Mouse (Mus musculus) left cerebral cortex, adult 18-20 months (tissue): Measurements from ENCODE around the gene Stx5a. TPM values are rescaled to one million over a fixed set of nuclear protein-coding genes. Genes with fewer than 3 reads are reported as not detected.
A peak's percentile ranks its signal among the peaks of the same experiment; 100 is the strongest.

Experiments
- DNase-seq, 2 experiments: peaks; one replicate each; pipeline ENCODE4 v3.0.0; 2021 to 2022; ENCODE audit warnings: low spot score in 2 of 2, mixed read lengths in 1 of 2
- total RNA-seq, 2 experiments: library from RNA; stranded (reverse); gene quantifications; 2 replicates each; pipeline ENCODE4 v1.2.3; 2021

The Stx5a gene
- total RNA-seq, 2 experiments from 2014 or later: 70.1 to 72.7 TPM

DNA sequence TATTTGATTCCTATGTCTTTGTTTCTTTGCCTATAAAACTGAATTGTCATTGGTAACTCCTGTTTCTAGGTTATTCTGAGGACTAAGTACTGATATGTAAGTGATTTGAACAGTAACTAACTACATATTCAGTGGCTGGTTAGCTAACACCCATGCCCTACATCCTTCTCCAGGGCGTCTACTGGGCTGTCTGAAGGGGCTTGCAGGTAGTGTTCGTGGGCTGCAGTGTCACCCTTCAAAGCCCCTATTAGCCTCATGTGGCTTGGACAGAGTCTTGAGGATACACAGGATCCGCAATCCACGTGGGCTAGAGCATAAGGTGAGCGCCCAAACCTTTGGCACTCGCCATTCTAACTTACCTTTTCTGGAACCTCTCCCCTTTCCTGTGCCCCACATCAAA lies 1.6 kb upstream of the Stx5a start:
- no peak for DNase-seq

DNA sequence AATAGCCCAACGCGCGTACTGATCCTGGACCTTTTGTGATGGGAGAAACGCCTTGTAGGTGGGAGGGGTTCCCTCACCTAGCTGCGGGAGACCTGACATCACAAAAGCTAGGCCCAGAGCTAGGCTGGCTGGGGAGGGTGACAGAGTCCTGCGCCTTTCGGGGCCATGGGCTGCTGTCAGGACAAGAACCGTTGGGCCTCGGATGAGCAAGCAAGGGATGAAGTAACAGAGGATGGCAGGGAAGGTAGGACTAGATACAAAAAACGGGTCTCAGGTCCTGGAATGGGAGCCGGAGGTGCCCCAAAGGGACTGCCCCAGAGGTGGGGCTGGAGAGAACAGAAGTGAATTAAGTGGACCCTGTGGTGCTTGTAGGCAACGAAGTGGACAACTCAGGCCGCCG lies 610 bp upstream of the Stx5a start, which contains the start of gene 1700092M07Rik:
Gene 1700092M07Rik (plus strand): TSS at position 116 of the 400 bp plus-strand sequence.
- no peak for DNase-seq

DNA sequence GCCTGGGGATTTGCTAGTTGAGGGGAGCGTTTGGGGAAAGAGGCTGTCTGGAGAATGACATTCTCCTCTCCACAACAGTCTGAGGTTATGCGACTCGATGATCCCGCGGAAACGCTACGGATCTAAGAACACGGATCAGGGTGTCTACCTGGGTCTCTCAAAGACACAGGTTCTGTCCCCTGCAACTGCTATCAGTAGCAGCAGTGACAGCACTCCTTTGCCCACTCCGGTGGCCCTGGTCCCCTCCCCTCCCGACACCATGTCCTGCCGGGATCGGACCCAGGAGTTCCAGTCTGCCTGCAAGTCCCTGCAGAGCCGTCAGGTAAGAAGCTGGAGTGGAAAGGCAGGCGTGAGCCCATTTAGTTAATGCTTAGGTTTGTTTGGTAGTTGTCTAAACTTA lies 963 bp downstream of the Stx5a start:
- DNase-seq: no peak

DNA sequence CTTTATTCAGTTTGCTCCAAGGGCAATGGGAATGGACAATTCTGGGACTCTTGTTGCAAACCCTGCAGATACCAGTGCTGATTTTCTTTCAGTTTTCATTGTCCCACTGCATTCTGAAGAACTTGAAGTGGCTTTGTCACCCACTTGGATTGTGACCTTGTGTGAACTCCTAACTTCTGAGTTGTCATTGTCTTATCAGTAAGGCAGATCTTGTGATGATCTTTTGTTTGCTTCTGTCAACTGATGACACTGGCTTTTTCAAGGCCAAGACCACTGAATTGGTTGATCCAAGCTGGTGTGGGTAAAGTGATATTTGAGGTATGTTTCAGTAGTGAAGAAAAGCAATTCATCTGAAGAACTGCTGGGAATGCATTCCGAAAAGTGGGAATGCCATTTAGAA lies 4.2 kb downstream of the Stx5a start:
- DNase-seq: no peak

DNA sequence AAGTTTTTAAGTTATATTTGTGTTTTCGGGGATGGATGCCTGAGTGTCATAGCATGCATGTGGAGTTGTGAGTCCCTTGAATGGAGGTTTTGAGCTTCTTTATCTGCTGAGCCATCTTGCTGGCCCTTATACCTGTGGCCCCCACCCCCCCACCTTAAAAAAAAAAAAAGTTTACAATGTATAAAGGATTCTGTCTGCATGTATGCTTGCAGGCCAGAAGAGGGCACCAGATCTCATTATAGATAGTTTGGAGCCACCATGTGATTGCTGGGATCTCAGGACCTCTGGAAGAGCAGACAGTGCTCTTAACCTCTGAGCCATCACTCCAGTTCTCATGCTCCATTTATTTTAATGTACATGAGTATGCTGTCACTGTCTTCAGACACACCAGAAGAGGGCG lies 6.2 kb downstream of the Stx5a start:
- DNase-seq: no peak

DNA sequence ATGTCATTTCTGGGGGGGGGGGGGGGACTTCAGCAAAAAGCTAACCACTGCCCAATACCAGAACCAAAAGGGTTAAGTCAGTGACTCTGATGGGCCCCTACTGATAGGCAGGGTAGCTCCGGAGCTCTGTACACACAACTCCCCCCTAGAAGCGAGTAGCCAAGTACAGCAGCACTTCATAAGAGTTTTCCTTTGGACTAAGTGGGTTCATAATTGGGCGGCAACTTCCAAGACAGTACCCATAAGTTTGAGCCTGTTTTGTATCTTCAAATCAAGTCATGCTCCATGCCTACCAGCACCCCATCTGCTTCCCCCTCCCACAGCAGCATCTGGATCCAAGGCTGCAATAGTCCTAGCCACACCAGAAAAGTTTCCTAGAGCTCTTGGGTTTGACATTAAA lies 14.4 kb downstream of the Stx5a start:
- no peak for DNase-seq

DNA sequence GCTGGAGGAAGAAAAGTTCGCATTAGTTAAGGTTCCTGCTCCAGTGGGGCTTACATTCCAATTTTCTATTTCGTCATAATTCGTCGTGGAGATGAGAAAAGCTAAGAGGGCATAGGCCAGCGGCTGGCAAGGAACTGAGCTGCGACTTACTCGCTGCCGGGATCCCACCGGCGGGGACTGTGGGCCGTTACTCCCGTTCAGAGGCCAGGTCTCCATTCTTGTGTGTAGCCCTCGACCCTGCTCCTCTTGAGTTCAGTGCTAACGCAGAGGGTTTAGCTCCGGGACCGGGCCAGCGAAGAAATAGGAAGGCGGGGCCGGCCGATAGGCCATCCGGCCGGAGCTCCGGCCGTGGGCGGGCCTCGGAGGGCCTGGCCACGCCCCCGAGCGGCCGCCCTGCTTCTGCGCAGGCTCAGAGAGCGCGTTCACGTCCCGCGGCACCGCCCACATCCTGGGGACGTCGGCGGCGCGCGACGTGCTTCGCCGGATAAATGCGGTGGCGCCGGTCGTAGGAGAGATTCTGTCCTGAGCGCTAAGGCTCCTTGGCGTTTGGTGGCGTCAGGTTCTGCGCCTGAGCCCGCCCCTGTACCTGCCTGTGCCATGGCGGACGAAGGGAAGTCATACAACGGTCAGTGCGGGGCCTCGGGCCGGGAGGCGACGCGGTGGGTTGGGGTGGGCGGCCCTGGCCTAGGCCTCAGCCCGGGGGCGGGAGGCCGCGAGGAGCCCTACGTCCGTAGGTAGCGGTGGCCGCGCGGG lies 15.6 kb downstream of the Stx5a start, which contains the start of gene Nxf1:
Gene Nxf1 (plus strand): TSS at position 439 of the 753 bp plus-strand sequence.
- DNase-seq: peak; percentile 92 to 94

DNA sequence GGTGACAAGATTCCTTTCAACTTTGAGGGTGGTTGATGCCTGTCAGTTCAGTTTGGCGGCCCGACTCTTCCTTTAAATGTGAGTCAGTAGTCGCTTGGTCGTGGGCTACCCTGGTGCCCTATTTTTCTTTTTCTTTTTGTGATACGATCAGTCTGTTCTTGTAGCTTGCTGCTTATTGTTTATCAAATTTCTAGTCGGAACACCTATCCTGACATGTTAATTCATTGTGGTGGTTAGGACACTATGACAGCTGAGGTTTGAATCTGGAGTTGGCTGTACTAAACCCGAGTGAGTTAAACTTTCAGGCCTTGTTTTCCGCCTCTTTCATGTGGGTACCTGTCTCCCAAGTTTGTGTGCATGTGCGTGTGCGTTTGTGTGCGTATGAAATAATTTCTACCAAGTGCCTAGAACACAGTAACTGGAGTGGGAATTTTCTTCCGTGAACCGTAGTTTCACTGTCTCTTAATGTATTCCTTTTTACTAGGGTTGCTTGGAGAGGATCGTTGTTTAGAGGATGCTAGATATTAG lies 16.3 kb downstream of the Stx5a start:
- no peak for DNase-seq

DNA sequence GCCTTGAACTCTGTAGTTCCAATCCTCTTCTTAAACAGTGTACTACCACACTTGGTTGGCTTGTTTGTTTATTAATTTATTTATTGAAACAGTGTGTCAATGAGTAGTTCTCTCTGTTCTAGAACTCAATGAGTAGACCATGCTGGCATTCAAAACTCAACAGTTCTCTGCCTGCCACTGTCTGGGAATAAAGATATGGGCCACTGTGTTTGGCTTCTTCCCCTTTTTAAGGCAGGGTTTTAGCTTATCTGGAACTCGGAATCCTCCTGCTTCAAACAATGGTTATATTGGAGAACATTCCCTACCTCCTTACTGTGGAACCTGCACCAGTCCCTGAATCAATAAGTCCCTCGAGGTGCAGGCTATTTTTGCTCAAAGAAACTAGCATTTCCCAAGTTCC lies 17.7 kb downstream of the Stx5a start:
- no peak for DNase-seq

DNA sequence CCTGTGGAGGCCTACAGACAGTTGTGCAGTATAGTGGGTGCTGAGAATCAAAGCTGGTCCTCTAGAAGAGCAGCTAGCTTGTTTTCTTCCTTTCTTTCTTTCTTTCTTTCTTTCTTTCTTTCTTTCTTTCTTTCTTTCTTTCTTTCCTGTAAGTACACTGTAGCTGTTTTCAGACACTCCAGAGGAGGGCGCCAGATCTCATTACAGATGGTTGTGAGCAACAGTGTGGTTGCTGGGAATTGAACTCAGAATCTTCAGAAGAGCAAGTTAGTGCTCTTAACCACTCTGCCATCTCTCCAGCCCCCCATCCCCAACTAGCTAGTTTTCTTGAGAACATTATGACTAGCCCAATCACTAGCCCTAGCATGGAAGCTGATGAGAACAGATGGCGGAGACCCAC lies 19.5 kb downstream of the Stx5a start:
- no peak for DNase-seq

DNA sequence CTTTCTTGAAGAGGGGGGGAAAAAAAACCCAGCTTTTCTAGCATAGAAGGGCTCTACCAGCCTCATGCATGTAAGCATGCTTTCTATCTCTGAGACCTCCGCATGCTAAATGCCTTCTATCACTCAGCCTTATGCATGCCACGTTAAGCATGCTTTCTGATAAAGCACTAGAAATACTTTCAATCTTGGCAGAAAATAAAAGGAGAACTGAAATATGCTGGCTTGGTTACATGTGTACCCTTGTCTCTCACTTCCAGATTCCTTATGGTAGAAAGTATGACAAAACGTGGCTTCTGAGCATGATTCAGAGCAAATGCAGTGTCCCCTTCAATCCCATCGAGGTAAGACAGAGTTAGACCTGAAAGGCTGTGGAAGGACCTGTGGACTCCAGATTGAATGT lies 22.1 kb downstream of the Stx5a start:
- DNase-seq: no peak

DNA sequence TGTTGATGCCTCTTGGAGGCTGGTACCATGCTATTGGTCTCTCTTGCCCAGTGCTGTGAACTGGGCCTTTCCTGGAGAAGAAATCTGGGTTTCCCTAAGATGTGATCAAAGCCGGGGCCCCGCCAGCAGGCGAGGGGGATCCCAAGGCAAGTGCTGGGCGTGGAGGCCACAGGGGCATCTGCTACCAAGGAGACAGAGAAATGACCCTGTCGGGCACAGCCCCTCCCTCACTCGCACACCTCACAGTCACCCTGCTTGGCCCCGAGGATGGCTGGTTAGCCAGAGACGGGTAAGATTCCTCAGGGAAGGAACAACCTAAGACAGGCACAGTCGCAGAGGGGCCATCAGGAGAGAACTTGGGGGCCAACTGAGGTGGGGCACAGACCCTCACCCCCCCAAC lies 24.3 kb downstream of the Stx5a start:
- no peak for DNase-seq

DNA sequence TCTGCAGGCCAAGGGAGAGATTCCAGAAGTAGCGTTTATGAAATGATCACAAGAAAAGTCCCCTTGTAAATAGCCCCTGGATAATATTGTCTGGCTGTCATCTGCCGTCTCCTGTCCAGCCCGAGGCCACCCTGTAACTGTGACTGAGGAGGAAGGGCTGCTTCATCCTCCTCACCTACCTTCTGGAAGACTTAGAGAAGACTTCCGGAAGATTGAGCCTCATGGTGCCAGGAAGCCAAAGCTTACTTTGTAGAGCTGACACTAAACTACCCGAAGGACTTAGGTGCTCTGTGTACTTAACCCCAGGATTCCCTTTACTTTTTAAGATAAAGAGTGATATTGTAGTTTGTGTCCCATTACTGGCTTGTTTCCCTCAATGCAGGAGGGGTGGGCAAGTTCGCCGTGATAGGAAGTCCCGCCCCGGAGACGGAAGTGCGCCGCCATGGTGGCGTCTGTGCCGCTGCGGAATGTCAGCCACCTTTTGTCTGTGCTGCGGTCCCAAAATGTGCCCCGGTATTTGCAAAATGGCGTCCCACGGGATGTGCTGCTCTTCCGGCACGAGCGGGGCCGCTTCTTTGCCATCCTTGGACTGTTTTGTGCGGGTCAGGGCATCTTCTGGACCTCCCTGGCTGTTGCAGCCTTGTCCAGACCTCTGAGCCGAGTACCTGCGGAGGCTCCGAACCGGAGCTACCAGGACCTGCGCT lies 29.5 kb downstream of the Stx5a start, which contains the start of gene Tmem223:
Gene Tmem223 (plus strand): TSS at position 430 of the 704 bp plus-strand sequence.
- peak; percentile 80 to 84 for DNase-seq

DNA sequence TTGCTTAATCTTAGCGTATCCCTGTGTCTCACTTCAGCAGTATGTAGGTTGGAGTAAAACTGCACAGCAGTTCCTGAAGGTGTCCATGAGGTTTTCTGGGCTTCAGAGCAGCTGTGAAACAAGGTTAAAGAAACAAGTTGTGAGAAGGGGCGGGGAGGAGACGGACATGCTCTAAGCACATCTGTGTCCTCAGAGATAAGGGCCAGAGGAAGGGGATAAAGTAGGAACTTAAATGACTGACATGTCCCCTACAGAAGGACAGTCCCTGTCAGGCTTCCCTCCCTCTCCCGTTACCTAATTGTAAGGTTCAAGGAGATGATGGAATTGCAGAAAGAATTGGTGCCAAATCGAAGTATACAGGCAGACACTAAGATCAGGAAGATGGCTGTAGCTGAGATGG lies 31.8 kb downstream of the Stx5a start:
- no peak for DNase-seq

DNA sequence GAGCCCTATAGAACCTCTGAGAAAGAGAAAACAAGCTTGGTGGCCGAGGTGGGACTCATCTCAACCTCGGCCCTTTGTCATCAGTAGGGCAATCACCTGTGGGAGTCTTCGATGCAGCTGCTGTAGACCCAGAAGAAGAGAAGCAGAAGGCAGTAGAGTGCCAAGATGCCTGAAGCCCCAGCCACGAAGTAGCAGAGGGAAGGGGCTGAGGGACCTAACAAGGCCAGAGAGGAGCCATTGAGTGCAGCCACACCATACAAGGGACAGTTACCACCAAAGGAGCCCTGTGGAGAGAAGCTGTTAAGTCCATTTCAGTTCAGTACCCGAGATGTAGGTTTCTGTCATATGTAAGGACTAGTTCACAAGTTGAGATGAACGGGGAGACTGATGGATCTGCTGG lies 32.2 kb downstream of the Stx5a start:
- no peak for DNase-seq

DNA sequence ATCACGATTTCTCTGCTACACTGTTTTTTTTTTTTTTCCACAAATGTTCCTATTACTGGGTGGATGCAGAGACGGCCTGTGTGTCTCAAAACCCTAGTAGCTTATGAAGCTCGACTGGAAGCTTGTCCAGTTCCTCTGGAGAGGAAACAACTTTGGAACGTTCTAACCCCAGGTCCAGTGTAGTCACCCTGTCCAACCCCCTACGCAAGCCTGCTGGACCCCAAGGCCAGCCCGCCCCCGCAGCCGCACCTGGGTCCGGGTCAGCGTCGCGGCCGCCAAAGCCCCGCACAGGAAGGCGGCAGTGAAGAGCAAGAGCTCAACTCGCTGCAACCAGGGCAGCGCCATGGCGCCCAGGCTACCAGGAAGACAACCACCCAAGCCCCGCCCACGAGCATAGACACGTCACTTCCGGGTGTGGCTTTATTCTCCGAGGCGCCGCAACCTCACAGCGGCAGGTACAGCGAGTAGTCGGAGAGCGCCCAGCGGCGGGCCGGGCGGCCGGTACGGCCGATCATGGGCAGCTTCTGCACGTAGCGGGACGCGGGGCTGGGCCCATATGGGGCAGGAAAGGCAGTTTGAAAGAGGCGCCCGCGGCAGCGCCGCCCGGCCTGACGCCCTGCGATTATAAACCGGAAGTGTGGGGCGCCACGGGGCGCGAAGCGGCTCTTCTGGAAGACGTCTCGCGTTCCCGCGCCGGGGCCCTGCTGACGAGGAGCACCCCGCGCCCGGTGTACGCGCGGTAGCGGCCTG lies 33.0 kb downstream of the Stx5a start, which contains the start of gene Tmem179b:
Gene Tmem179b (minus strand): TSS at position 382 of the 750 bp plus-strand sequence.
- DNase-seq: peak; percentile 96 to 97

DNA sequence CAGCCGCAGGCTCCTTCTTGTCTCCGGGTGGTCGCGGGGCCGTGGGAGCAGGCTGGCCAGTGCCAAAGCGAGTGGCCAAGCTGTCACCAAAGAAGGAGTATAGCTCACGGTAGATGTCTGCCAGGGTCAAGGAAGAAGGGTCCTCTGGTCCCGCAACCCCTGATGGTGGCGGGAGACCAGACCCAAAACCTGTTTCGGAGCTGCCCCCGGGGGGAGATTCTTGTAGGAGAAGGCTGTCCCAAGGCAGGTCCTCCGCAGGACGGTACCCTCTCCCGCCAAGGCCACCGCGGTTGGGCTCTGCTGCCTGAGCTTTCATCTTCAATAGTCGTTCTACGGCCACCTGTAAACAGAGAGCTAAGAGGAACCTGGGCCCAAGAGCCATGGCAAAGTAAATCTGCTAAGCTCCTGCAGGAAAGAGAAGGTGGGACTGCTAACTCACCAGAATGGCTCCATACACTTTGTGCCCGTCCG lies 33.8 kb downstream of the Stx5a start:
- DNase-seq: no peak

DNA sequence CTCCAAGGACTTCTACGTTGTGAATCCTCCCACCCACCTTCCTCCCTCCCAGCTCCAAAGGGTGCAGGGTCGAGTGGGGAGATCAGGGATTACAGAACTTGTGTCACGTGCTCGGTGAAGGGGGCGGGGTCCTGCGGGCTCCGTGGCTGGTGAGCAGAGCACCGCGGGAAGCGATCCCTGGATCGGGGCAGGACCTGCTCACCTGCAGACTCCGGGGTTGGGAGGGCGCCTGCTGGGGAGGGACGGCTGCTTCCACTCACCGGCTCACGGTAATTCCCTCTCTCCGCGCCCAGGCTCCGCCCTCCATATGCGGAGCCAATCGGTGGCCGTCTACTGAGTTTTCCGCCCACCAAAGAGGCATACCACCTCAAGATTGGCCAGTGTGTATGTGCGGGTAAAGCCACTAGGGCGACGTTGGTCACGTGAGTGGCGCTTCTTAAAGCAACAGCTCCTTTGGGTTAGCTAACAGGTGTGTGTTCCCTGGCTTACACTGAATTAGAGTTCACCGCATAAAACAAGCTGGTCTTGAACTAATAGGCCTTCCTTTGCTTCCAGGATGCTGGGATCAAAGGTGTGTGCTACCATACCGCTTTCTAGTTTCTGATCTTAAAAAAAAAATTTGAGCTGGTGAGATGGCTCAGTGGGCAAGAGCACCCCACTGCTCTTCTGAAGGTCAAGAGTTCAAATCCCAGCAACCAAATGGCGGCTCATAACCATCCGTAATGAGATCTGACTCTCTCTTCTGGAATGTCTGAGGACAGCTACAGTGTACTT lies 45.0 kb downstream of the Stx5a start, which contains the start of gene Taf6l:
Gene Taf6l (minus strand): TSS at position 410 of the 774 bp plus-strand sequence.
- DNase-seq: peak; percentile 88 to 92

DNA sequence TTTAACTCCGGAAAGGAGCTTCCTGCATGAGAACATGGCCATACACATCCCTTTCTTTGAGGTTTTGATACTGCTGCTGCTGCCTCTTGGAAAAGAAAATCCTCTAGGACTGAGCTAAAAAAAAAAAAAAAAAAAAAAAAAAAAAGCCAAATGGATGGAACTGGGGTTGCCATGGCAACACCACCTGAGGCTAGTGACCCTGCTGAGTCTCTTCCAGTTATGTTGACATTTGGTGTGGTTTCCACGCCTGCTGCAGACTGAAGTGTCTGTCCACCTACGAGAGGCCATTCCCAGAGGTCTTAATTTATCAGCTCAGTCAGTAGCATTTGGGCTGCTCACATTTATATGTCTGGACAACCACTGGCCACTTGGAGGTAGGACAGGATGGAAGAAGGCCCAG lies 47.3 kb downstream of the Stx5a start:
- no peak for DNase-seq

DNA sequence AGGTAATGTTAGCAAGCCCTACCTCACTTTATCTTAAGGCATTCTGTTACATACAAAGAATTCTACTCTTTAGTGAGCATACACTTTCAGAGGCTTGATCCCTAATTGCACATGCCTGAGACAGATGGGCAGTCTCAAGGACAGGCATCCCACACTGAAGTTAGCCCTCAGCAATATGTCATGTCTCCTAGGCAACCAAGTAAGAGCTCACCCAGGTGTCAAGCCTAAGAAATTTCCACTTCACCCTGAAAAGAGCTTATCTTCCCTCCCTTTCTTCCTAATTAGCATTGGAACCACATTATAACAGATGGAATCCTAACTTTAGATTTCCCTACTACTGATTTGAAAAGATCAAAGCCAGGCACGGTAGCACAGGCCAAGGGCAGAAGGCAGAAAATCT lies 48.0 kb downstream of the Stx5a start:
- no peak for DNase-seq
